Mouse (Mus musculus) left cerebral cortex, adult 9 months (tissue): ENCODE measurements around the gene C2cd4a.

Experiments
- DNase-seq, 2 experiments: peaks; one replicate each; pipeline ENCODE4 v3.0.0; 2022; ENCODE audit warnings: low spot score in 2 of 2

C2cd4a gene

DNA sequence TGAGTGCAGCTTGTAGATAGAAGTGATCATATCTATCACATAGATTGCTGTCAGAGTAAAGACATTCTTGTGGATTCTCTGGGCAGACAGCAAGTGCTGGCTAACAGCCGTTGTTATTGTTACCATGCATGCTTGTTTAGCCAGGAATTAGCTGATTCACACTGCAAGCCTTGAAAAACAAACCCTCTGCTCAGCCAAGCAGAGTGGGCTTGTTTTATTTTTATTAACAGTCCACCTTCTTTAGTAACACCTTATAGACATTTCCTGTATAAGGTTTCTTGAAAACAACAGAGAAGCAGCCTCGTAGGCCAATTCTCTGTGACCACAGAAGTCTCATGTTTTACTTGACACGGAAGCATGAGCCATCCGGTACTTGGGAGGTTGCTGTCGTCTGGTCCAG, 2.4 kb upstream of the C2cd4a start:
- DNase-seq, result no peak

- no peak for DNase-seq
Observed at GRCm38 (mm10) chr9:67831359-67832045, 628 bp downstream of the C2cd4a start.

DNA sequence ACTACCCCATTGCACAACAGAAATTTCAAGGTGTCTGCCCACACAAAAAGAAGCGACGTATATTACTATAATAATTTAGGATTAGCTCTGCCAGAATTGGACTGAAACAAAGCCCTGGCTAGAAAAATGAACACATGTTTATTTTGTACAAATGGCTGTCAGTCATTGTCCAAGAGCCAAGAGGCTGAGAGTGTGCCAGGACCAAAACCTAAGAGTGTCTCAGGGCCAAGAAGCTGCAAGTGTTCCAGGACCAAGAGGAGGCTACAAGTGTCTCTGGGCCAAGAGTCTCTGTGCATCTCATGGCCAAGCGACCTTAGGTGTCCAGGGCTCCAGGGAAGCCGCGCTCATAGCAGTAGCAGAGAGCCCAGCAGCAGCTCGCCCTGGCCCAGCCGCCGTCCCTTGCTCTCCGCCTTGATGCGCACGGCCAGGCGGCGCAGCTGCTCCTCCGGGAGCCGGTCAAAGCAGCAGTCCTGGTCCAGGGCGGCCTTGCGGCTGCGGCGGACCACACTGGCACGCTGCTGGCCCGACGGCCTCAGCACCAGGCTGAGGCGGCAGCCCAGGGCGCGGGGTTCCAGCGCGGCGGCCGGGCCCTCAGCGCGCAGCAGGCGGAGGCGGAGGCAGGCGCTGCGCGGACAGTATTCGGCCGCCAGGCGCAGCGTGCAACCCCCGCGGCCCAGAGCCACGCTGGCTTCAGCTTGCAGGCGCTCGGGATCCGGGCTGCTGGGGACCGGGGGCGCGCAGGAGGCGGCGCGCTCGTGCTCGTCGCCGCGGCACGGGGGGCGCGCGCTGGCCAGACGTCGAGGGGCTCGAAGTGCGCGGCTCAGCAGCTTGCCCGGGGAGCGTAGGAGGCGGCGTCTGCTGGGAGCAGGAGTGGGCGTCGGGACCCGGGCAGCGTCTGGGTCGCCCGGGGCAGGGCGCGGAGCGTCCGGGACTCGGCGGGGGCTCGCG, 1.4 kb downstream of the C2cd4a start:
- peak in 1 of 2 experiments; percentile 32 for DNase-seq

- DNase-seq, result peak in 1 of 2 experiments; percentile 72
Observed at GRCm38 (mm10) chr9:67828182-67828581, 3.9 kb downstream of the C2cd4a start.

DNA sequence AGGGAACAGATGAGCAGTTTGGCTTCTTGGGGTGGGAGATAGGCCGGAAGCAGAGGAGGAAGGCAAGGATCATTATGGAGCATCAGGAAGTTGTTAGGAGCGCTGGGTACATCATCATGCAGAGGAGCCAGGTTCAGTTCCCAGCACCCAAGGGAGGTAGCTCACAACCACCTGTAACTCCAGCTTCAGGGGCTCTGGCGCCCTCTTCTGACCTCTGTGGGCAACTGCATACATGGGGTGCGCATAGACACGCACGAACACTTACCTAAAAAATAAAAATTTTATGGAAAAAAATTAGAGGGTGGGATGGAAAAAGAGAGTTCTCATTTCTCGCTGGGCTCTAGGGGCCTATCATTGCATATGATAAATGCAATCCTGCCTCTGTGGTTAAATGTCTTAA, 6.6 kb downstream of the C2cd4a start:
- no peak for DNase-seq

- no peak for DNase-seq
Observed at GRCm38 (mm10) chr9:67823131-67823530, 9.0 kb downstream of the C2cd4a start.

DNA sequence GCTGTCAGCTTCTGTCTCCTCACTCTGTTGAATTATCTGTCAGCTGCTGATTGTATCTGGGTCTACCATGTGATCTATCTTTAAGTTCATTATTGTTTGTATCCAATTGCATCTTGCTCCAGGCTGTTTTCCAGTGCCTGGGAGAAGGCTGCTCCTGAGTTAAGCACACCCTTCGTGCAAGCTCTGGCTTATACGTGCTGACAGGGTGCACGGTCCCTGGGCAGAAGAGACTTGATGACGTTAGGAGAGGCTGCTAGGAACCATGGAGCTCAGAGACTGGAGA, 13.5 kb downstream of the C2cd4a start:
- DNase-seq, result no peak

- no peak for DNase-seq
Observed at GRCm38 (mm10) chr9:67817898-67818667, 14.0 kb downstream of the C2cd4a start.

GRCm38 (mm10) chr9:67816172-67816928, 15.8 kb downstream of the C2cd4a start:
- DNase-seq, result no peak

DNA sequence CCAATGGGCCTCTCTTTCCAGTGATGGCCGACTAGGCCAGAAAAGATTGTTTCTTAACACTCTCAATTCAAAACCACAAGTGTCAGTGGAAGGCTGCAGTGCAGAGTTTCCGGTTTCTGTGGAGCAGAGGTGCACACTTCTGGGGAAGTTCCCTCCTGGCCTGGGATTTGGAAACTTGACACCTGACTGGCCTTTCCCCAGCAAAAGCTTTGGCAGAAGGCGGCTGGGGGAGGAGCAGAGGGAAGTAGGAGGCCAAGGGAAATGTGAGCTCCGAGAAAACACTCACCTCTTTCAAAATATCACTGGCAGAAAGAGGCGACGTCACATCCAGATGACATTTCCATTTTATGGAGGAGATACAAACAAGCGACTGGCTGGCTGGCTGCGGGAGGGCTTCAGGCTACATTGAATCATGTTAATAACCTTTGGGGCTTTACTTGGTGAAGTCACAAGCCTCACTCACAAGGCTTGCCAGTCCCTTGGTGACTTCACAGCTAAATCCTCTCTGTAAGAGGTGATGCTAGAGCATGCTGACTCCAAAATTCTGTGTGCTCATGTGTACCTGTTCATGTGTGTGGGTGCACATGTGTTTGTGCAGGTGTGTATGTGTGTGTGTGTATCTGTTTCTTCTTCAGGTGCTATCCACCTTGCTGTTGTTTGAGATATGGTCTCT, 18.3 kb downstream of the C2cd4a start:
- no peak for DNase-seq

DNA sequence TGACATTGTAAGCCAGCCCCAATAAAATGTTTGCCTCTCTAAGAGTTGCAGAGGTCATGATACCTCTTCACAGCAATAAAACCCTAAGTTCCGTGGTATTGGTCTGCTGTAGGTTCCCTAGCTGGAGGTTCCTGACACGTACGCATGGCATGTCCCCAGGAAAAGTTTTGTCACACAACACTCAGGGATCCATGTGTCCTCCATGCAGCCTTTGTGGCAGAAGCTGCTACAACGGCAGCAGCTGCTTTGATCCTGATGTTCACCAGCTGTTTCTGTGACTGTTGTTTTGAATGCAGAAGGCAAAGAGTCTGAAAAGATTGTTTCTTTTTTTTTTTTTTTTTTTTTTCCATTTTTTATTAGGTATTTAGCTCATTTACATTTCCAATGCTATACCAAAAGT, 19.0 kb downstream of the C2cd4a start:
- DNase-seq, result no peak

DNA sequence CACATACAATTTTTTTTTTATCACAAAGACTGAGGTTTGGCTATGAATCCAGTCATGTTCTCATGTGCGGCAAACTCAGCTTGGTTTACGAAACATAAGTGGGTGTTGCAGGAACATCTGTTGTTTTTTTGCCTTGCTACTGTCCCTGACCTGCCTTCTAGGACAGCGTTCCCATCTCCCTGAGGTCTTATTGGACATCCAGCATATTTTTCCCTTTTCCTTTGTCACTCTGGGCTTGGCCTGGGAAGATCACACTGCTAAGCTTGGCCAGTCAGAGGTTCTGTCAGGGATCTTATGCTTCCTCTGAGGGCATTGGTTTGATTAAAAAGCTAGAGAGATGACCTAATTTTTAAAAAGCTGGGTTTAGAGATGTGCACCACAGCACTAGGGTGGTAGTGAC, 21.0 kb downstream of the C2cd4a start:
- DNase-seq, result no peak

DNA sequence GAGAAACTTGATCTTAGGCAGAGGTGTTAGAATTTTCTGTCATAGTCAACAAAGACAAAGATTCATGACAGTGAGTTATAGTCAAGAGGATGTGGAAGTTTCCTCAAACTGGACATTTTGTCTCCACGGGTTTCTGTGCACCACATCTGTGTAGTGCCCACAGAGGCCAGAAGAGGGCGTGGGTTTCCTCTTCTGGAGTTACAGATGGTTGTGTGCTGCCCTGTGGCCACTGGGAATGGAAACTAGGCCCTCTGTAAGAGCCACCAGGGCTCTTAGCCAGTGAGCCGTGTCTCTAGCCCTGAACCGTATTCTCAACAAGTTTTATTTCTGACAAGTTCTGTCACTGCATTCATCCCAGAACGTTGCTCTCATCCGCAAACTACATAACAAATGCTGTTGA, 21.6 kb downstream of the C2cd4a start:
- DNase-seq, result no peak

DNA sequence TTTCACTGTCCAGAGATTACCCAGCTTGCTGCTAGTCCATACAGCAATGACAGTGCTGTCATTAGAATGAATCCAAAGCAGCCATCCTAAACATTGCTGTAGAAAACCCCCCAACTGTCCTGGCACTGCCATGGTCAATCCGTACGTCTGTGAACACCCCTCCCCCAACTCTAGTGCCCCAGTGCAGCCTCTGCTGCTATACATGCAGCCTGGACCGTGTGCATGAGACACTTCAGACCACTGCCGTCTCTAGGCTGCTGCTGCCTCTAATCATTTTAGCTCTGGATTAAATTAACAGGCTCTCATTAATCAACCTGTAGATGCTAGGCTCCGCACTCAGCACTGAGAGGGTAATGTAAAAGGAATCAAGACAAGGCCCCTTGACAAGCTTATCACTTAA, 25.1 kb downstream of the C2cd4a start:
- no peak for DNase-seq

GRCm38 (mm10) chr9:67802241-67802640, 29.9 kb downstream of the C2cd4a start:
- DNase-seq, result peak in 1 of 2 experiments; percentile 64

DNA sequence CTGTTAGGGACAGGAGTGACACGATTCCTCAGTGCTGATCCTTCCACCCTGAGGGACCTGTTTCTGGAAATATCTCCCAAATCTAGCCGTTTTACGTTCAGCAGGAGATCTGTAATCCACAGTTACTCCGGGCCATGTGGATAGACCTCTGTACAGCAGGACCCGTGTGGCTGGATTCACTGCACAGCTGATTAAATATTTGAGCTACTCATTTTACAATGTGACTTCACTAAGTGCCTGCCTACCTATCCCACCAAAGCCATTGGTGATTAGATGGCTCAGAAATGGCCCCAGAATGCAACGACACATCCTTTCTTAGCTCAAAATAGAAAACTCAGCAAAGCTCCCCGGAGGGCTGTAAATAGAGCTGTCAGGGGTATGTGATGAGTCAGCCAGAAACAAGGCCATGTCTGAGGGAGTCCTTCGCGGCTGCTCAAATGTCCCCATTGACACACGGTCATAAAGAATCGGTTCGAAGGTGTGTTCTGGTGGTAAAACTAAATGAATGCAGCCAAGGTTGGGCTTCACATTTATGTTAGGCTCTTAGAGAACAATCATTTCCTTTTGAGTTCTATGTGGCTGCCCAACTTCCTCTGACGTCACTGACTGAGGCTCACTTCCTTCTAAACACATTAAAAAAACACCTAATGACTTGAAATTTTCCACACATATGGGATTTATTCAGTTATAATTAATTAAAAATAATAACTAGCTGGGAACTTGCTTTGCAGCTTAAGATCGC, 32.9 kb downstream of the C2cd4a start:
- no peak for DNase-seq

- DNase-seq, result peak in 1 of 2 experiments; percentile 45
Observed at GRCm38 (mm10) chr9:67795205-67795675, 36.9 kb downstream of the C2cd4a start.

- DNase-seq, result no peak
Observed at GRCm38 (mm10) chr9:67794668-67795067, 37.5 kb downstream of the C2cd4a start.

DNA sequence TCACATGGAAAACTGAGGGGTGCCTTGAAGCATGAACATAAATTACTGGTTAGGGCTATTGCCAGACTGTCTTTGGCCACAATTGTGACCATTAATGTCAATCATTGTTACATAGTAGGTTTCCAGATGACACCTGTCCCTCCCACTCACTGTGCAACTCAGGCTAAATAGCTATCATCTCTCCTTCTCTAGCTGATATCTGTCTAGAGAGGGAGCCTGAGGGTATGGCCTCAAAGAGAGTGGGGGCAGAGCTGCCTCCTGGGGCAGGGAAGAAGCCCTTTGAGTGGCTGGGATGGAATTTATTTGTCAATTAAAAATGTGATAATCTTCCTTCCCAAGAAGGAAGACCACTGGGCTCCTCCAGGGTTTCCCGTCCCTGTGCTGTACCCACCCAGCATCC, 37.9 kb downstream of the C2cd4a start:
- DNase-seq, result no peak

DNA sequence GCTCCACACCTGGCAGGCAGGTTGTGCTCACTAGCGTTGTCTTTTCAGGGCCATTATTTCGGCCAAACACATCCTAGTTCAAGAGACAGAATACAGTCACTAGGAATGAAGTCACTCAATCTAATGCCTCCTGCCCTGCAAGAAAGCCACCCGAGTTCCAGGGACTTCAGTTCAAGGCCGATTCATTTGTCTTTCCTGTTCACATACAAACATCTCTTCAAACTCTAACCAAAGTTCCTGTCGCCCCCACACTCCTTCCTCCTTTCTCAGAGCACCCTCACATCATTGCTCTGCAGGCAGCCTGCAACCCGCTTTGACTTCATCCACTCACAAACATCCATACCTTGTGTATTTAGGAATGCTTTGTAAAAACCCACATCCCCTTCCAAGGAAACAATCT, 38.6 kb downstream of the C2cd4a start:
- no peak for DNase-seq
